Mouse (Mus musculus) brain, embryonic 14.5 days (tissue): ENCODE results near the gene Ankrd53.

ENCODE experiments used
- CTCF ChIP-seq: fragments of 200-500 bp; IDR thresholded peaks from 2 replicates; pipeline ENCODE4 v1.5.1; 2012; ENCODE audit warnings: inconsistent platforms, mild to moderate bottlenecking, moderate library complexity, borderline replicate concordance; ENCODE audit not compliant: insufficient read depth, insufficient read length; ENCODE audit errors: extremely low read depth
- POLR2A ChIP-seq: fragments of 200-500 bp; IDR thresholded peaks from 2 replicates; pipeline ENCODE4 v1.6.1; 2012; ENCODE audit warnings: mild to moderate bottlenecking, inconsistent platforms, borderline replicate concordance; ENCODE audit not compliant: poor library complexity, insufficient read depth, insufficient read length, severe bottlenecking; ENCODE audit errors: extremely low read depth

- TF ChIP-seq POLR2A, result no peak
- TF ChIP-seq CTCF, result no peak
Measured at GRCm38 (mm10) chr6:83715461-83716196, 46.8 kb upstream of the Ankrd53 start.
